Mouse (Mus musculus): ENCODE data around the gene Lama5. TPM values are rescaled to one million over a fixed set of nuclear protein-coding genes. Genes with fewer than 3 reads are reported as not detected.
A peak's percentile ranks its signal among the peaks of the same experiment; 100 is the strongest.

The Lama5 gene
- polyA plus RNA-seq, 1 experiment from 2014 or later, result 4.3 TPM

DNA sequence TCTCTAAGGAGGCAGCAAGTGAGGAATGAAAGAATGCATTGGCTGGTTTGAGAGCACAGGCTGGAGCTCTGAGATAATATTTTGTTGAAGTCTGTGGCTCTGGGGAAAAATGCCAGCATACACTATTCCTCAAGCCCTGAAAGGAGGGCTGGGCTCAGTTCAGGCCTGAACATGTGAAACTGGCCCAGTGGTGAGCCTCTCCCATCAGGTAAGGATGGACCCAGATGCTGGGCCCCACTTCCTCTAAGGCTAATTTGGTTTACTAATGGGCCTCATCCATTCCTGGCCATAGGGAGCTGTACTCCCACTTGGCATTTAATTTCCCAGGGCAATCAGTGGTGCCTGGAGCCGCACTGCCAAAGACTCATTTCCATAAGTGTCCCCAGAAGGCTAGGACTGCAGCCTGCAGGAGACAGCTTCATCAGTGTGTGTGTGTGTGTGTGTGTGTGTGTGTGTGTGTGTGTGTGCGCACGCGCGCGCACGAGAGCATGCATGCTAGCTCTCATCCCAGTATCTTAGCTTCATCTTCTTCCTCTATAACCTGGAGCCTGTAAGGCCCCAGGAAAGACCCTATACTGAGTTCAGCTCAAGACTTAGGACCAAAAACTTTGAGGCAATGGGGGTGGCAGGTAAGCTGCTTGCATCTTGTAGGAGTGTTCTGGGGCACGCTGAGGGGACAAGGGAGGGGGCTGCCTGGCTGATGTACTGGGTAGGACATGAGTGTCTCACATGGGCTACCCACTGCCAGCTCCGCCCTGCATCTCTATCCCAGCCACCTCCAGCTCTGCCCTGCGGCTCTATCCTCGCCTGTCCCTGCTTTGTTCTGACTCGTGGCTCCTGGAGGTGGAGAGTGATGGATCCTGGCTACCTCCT lies 20.3 kb downstream of the Lama5 start:
- no peak for ATAC-seq
- H3K27ac ChIP-seq, result no peak overlapping the region
- 0 out of 2 replicates have a peak, but pooled peaks cover 2% of the 10 kb centered on the region for H3K36me3 ChIP-seq
- H3K4me1 ChIP-seq, result no peaks in the 10 kb centered on the region
- no peaks in the 10 kb centered on the region for H3K27me3 ChIP-seq (replicated peaks)
- H3K4me2 ChIP-seq, result no peak overlapping the region
- WGBS (ENCODE audit: insufficient replicate concordance), result 82% methylated on average over 12 of the region's 12 CpGs
- no peak overlapping the region for H3K9ac ChIP-seq
- H3K9me3 ChIP-seq (replicated peaks), result no peaks in the 10 kb centered on the region
- H3K4me3 ChIP-seq, result no peak overlapping the region

DNA sequence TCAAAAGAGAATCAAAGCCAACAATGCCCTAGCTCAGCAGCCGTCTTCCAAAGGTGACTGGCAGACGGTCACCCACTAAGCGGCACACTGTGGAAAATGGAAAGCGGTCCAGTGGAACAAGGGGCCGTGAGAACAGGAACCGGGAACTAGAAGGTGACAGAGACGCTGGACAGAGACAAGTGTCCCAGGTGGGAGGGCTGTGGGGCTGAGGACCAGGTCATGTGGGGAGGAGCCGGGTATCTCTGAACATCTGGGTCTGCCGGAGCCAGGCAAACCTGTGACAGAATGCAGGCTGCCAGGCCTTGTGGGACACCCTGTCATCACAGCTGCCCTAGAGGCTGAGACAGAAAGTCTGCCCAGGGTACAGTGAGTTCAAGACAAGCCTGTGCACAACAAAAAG lies 21.2 kb downstream of the Lama5 start:
- ATAC-seq, result no peak
- Histone ChIP-seq H3K4me3 (no peak overlapping the region), H3K9ac (no peak overlapping the region), H3K36me3 (0 out of 2 replicates have a peak, but pooled peaks cover 2% of the 10 kb centered on the region), H3K4me2 (no peak overlapping the region), H3K9me3 (replicated peaks) (no peaks in the 10 kb centered on the region), H3K27me3 (replicated peaks) (no peaks in the 10 kb centered on the region), H3K4me1 (no peaks in the 10 kb centered on the region), H3K27ac (no peak overlapping the region)
- 78% methylated on average over 9 of the region's 9 CpGs for WGBS (ENCODE audit: insufficient replicate concordance)

DNA sequence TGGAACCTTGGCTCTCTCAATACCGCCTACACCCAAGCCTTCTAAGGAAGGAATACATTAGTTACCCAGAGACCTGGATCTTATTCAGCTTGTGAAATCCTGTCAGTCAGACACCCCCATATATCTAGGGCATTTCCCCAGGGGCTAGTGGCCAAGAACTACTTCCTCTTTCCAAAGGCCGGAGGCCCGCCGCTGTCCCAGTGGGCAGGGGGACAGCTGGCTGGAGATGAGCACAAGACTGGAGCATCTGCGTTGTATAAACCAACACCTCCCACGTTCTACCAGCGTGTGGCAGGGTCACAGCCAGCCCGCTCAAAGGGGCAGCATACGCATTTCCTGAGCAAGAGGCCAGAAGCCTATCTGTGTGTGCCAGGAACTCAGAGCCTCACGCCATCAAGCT lies 22.9 kb downstream of the Lama5 start:
- WGBS (ENCODE audit: insufficient replicate concordance), result 42% methylated on average over 10 of the region's 10 CpGs
- Histone ChIP-seq H3K36me3 (0 out of 2 replicates have a peak, but pooled peaks cover 5% of the 10 kb centered on the region), H3K27me3 (replicated peaks) (no peaks in the 10 kb centered on the region), H3K4me3 (no peak overlapping the region), H3K9me3 (replicated peaks) (no peaks in the 10 kb centered on the region), H3K4me1 (no peaks in the 10 kb centered on the region), H3K27ac (no peak overlapping the region), H3K4me2 (no peak overlapping the region), H3K9ac (no peak overlapping the region)
- no peak for ATAC-seq

DNA sequence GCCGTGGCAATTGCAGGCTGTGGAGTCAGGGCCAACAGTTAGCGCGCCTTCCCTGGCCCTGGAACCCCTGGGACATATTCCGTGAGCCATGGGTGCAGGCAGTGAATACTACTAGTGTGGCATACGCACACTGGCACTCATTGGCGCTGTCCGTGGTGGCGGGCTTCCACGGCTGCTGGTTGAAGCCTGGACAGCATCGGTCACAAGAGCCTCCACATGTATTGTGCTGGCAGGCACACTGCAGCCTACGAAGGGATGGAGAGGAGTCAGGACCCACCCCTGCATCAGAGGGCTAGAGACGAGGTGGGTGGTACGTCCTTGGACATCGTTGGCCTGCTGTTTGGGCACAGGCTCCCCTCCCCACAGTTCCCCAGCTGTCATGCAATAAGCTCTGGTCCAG lies 23.4 kb downstream of the Lama5 start:
- Histone ChIP-seq H3K27me3 (replicated peaks) (no peaks in the 10 kb centered on the region), H3K4me3 (no peak overlapping the region), H3K9me3 (replicated peaks) (no peaks in the 10 kb centered on the region), H3K36me3 (0 out of 2 replicates have a peak, but pooled peaks cover 5% of the 10 kb centered on the region), H3K9ac (no peak overlapping the region), H3K27ac (no peak overlapping the region), H3K4me1 (no peaks in the 10 kb centered on the region), H3K4me2 (no peak overlapping the region)
- ATAC-seq, result no peak
- WGBS (ENCODE audit: insufficient replicate concordance), result 81% methylated on average over 14 of the region's 14 CpGs

DNA sequence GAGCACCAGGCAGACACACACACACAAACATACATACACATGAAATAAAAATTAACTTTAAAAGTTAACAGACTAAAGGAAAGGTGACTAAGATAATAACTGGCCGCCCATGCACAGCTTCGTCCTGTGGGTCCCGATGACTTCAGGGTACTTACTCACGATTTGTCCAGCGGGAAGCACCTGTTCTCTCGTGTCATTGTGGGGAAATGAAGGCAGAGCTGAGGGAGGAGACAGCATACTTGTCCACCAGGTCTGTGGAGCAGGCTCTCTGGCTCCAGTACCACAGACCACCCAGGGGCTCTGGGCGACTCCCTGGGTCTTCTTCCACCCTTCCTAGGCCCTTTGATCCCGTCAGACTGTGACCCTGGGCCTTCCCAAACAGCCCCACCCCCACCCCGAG lies 24.4 kb downstream of the Lama5 start:
- ATAC-seq, result no peak
- 0 out of 2 replicates have a peak, but pooled peaks cover 3% of the 10 kb centered on the region for H3K36me3 ChIP-seq
- H3K4me3 ChIP-seq, result no peak overlapping the region
- H3K4me2 ChIP-seq, result no peak overlapping the region
- WGBS (ENCODE audit: insufficient replicate concordance), result 63% methylated on average over 9 of the region's 9 CpGs
- H3K27ac ChIP-seq, result no peak overlapping the region
- H3K9ac ChIP-seq, result no peak overlapping the region
- H3K4me1 ChIP-seq, result 0 out of 2 replicates have a peak, but pooled peaks cover 4% of the 10 kb centered on the region
- H3K27me3 ChIP-seq (replicated peaks), result no peaks in the 10 kb centered on the region
- no peaks in the 10 kb centered on the region for H3K9me3 ChIP-seq (replicated peaks)

DNA sequence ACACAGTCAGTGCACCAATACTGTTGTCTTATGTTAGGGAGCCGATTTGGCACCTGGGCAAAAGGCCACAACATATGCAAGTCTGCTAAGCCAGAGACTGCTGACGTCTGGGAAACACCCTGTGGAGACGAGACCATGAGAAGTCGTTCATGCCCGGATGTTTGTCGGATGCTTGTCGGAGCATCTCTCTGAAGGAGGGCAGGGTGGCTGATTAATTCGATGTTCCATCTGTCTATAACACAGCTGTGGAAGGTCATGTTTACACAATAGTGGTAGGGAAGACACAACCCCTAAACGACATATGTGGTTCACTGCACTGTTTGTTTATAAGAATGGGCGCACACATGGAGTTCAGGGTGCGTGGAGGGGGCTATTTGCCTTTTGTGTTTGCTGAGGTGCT lies 25.0 kb downstream of the Lama5 start:
- 70% methylated on average over 11 of the region's 11 CpGs for WGBS (ENCODE audit: insufficient replicate concordance)
- H3K27ac ChIP-seq, result no peak overlapping the region
- H3K9ac ChIP-seq, result no peak overlapping the region
- H3K27me3 ChIP-seq (replicated peaks), result no peaks in the 10 kb centered on the region
- H3K36me3 ChIP-seq, result 0 out of 2 replicates have a peak, but pooled peaks cover 7% of the 10 kb centered on the region
- H3K4me3 ChIP-seq, result no peak overlapping the region
- no peak for ATAC-seq
- 0 out of 2 replicates have a peak, but pooled peaks cover 4% of the 10 kb centered on the region for H3K4me1 ChIP-seq
- H3K4me2 ChIP-seq, result no peak overlapping the region
- H3K9me3 ChIP-seq (replicated peaks), result no peaks in the 10 kb centered on the region

DNA sequence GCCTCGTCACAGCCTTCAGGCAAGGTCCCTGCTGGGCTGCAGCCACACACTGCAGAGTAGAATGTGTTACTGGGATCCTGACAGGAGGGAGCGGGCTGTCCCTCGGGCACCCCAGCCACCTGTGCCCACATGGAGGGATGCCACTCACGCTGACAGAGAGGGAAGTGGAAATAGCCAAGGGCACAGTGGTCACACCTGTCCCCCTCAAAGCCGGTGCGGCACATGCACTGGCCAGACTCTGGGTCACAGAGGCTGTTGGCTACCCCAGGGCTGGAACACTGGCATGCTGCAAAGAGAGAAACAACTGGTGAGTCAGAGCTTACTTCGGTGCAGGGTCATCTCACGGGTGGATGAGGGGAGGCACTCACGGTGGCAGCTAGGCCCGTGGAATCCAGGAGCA lies 26.9 kb downstream of the Lama5 start:
- Histone ChIP-seq H3K9me3 (replicated peaks) (no peaks in the 10 kb centered on the region), H3K4me2 (no peak overlapping the region), H3K4me3 (no peak overlapping the region), H3K27me3 (replicated peaks) (no peaks in the 10 kb centered on the region), H3K36me3 (0 out of 2 replicates have a peak, but pooled peaks cover 7% of the 10 kb centered on the region), H3K9ac (no peak overlapping the region), H3K4me1 (0 out of 2 replicates have a peak, but pooled peaks cover 4% of the 10 kb centered on the region), H3K27ac (no peak overlapping the region)
- WGBS (ENCODE audit: insufficient replicate concordance), result 80% methylated on average over 10 of the region's 10 CpGs
- ATAC-seq, result no peak

DNA sequence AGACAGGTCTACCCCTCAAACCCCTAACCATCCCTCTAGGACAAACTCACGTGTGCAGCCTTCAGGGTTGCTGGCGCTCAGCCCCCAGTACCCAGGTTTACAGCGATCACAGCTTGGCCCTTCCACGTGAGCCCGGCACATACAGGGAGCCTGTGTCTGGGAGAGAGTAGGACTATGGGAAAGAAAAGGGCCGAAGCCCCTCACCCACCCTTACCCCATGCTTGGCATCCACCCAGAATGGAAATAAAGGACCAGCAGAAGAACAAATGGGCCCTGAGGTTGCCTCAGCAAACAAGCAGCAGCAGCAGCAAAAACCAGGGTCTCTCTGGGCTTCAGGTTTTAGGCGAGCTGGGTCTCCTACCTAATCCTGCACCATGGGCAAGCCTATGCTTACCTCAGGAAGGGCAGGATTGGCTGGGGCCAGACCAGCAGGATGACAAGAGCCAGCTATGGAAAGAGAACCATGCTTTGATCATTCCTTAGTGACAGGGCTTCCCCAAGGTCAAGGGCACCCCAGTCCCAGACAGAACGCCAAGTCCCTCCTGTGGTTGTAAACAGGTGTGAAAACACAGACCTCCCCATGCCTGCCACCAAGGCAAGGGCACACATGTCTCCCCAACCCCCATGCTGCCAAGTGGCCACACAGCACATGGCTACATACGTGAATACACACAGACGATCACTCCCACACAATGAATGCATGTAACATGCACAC lies 28.2 kb downstream of the Lama5 start:
- no peak overlapping the region for H3K9ac ChIP-seq
- H3K27ac ChIP-seq, result no peak overlapping the region
- H3K9me3 ChIP-seq (replicated peaks), result no peaks in the 10 kb centered on the region
- 0 out of 2 replicates have a peak, but pooled peaks cover 4% of the 10 kb centered on the region for H3K4me1 ChIP-seq
- ATAC-seq, result no peak
- H3K4me2 ChIP-seq, result no peak overlapping the region
- 0 out of 2 replicates have a peak, but pooled peaks cover 10% of the 10 kb centered on the region for H3K36me3 ChIP-seq
- H3K27me3 ChIP-seq (replicated peaks), result no peaks in the 10 kb centered on the region
- no peak overlapping the region for H3K4me3 ChIP-seq
- 77% methylated on average over 10 of the region's 10 CpGs for WGBS (ENCODE audit: insufficient replicate concordance)

DNA sequence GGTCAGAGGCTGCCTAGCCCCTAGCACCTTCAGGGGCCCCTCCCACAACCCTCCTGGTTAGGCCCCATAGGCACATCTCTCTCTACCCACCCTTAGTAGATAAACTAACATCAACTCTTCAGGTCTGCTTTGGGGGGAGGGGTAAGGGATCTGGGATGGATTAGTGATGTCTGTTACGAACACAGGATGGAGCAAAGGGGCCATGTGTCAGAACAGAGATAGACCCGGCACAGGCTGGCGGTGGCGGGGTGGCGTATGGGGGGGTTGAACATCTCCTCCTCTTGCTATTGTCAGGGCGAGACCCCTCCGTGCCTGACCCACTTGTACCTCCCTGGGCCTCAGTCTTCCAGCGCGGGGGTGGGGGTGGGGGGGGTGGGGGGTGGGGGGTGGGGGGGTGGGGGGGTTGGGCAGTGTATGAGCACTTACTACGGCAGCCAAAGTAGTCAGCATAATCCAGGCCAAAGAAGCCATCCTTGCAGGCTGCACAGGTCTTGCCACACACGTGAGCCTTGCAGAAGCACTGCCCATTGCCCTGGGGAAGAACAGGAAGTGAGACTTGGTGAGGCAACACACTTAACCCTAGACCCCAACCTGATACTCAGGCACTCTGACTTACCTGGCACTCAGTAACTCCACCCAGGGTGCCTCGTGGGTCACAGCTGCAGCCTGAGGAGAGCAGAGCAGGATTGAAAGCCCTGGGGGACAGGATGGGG lies 28.9 kb downstream of the Lama5 start:
- Histone ChIP-seq H3K9ac (no peak overlapping the region), H3K4me1 (0 out of 2 replicates have a peak, but pooled peaks cover 4% of the 10 kb centered on the region), H3K9me3 (replicated peaks) (no peaks in the 10 kb centered on the region), H3K4me3 (no peak overlapping the region), H3K27me3 (replicated peaks) (no peaks in the 10 kb centered on the region), H3K36me3 (0 out of 2 replicates have a peak, but pooled peaks cover 10% of the 10 kb centered on the region), H3K27ac (no peak overlapping the region), H3K4me2 (0 out of 2 replicates have a peak overlapping the region, but pooled peaks have one; percentile 16)
- 49% methylated on average over 12 of the region's 12 CpGs for WGBS (ENCODE audit: insufficient replicate concordance)
- ATAC-seq, result no peak

DNA sequence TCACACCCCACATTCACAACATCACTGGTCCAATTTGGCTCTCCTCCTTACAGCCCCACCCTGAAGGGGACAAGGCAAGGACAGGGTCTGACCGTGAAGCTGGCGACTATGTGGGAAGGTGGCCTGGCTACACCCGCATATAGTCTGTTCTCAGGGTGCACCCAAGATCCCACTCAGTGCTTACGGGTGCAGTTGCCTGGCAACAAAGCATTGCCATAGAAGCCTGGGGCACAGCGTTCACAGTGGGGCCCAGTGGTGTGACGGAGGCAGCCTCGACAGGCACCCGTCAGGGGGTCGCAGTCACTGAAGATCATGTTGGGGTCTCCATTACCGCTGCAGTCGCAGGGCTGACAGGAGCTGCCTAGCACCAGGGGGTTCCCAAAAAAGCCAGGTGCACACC lies 38.3 kb downstream of the Lama5 start:
- H3K27ac ChIP-seq, result no peak overlapping the region
- no peaks in the 10 kb centered on the region for H3K27me3 ChIP-seq (replicated peaks)
- H3K36me3 ChIP-seq, result 0 out of 2 replicates have a peak, but pooled peaks cover 3% of the 10 kb centered on the region
- H3K9ac ChIP-seq, result no peak overlapping the region
- H3K4me2 ChIP-seq, result no peak overlapping the region
- 79% methylated on average over 11 of the region's 11 CpGs for WGBS (ENCODE audit: insufficient replicate concordance)
- no peak for ATAC-seq
- H3K9me3 ChIP-seq (replicated peaks), result no peaks in the 10 kb centered on the region
- no peaks in the 10 kb centered on the region for H3K4me1 ChIP-seq
- H3K4me3 ChIP-seq, result no peak overlapping the region

DNA sequence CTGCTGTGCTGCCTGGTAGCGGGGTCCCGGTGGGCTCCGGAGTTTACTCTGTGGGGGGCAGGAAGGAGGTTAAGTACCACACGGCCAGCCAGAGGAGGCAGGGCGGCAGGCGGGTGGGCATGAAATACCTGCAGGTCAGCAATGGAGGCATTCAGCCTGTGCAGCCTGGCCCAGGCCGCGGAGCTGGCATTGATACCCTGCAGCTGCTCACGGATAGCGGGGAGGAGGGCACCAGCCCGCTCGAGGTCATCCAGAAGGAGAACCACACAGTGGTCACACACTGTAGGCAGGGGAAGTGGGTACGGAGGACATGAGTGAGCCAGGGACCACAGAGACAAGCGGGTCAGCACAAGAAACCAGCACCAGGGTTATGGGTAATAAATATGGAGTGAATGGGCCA lies 40.0 kb downstream of the Lama5 start:
- H3K9ac ChIP-seq, result no peak overlapping the region
- no peak overlapping the region for H3K4me2 ChIP-seq
- H3K36me3 ChIP-seq, result 0 out of 2 replicates have a peak, but pooled peaks cover 4% of the 10 kb centered on the region
- H3K27me3 ChIP-seq (replicated peaks), result no peaks in the 10 kb centered on the region
- H3K4me3 ChIP-seq, result no peak overlapping the region
- no peak for ATAC-seq
- no peaks in the 10 kb centered on the region for H3K9me3 ChIP-seq (replicated peaks)
- whole genome bisulfite sequencing (ENCODE audit: insufficient replicate concordance), result 84% methylated on average over 14 of the region's 14 CpGs
- H3K27ac ChIP-seq, result no peak overlapping the region
- H3K4me1 ChIP-seq, result no peaks in the 10 kb centered on the region

All from liver, embryonic 12.5 days (tissue).